Mouse (Mus musculus) ES-E14 (cell line): ENCODE measurements around the gene Cdca7l. TPM values are rescaled to one million over a fixed set of nuclear protein-coding genes. Genes with fewer than 3 reads are reported as not detected.

ENCODE experiments used
- DNase-seq: peaks from one replicate; pipeline ENCODE4 v3.0.0-alpha.2; 2013; ENCODE audit warnings: low read depth, low spot score
- H3K27ac ChIP-seq: 2 replicates; pipeline ENCODE4 v1.5.1; 2012; ENCODE audit warnings: low read depth, mild to moderate bottlenecking, low read length, moderate library complexity, mixed read lengths; ENCODE audit not compliant: poor library complexity, insufficient read depth, severe bottlenecking
- H3K36me3 ChIP-seq: 2 replicates; pipeline ENCODE4 v1.6.1; 2012; ENCODE audit warnings: mild to moderate bottlenecking, low read length, moderate library complexity, mixed read lengths; ENCODE audit not compliant: control insufficient read depth, poor library complexity, insufficient read depth, severe bottlenecking
- H3K4me1 ChIP-seq, 2 experiments: fragments of 150-350 bp in 1 of 2; sonication (generic) in 1 of 2; 2 replicates each; pipeline ENCODE4 v1.6.1; 2012; ENCODE audit warnings: low read length in 2 of 2, mild to moderate bottlenecking in 1 of 2, mixed read lengths in 1 of 2; ENCODE audit not compliant: control insufficient read depth in 2 of 2, insufficient read depth in 2 of 2, poor library complexity in 1 of 2
- H3K4me3 ChIP-seq, 2 experiments: fragments of 150-350 bp in 1 of 2; sonication (generic) in 1 of 2; 2 replicates each; pipeline ENCODE4 v1.5.1; 2012; ENCODE audit warnings: low read length in 2 of 2, low read depth in 1 of 2, mild to moderate bottlenecking in 1 of 2, mixed read lengths in 1 of 2; ENCODE audit not compliant: insufficient read depth in 1 of 2, poor library complexity in 1 of 2, severe bottlenecking in 1 of 2
- H3K9ac ChIP-seq: 2 replicates; pipeline ENCODE4 v1.6.1; 2012; ENCODE audit warnings: low read depth, mild to moderate bottlenecking, low read length, mixed read lengths; ENCODE audit not compliant: poor library complexity, insufficient read depth, severe bottlenecking
- H3K9me3 ChIP-seq: fragments of 150-350 bp; sonication (generic); 2 replicates; pipeline ENCODE4 v1.6.1; 2012; ENCODE audit warnings: low read depth, mild to moderate bottlenecking, low read length; ENCODE audit not compliant: control insufficient read depth, insufficient read depth
- CHD2 ChIP-seq: IDR thresholded peaks from 2 replicates; pipeline ENCODE4 v1.6.1; 2014; ENCODE audit warnings: mild to moderate bottlenecking, low read depth, low read length, inconsistent platforms
- HCFC1 ChIP-seq: IDR thresholded peaks from 2 replicates; pipeline ENCODE4 v1.6.1; 2012; ENCODE audit warnings: low read length, inconsistent platforms, borderline replicate concordance; ENCODE audit not compliant: insufficient read depth
- MAFK ChIP-seq: IDR thresholded peaks from 2 replicates; pipeline ENCODE4 v1.6.1; 2014; ENCODE audit warnings: mild to moderate bottlenecking, low read depth, low read length, inconsistent platforms; ENCODE audit not compliant: insufficient read depth
- ZC3H11A ChIP-seq: IDR thresholded peaks from 2 replicates; pipeline ENCODE4 v1.6.1; 2012; ENCODE audit warnings: low read depth, mild to moderate bottlenecking, inconsistent platforms, low read length, borderline replicate concordance
- ZNF384 ChIP-seq: IDR thresholded peaks from 2 replicates; pipeline ENCODE4 v1.6.1; 2012; ENCODE audit warnings: low read depth, low read length, inconsistent platforms
- in situ Hi-C, 2 experiments: fragments of 600-800 bp; cut with MboI; formaldehyde crosslinking; loops; one replicate each; pipeline ENCODE4 v1.15.1; 2025; ENCODE audit warnings: low sequenced_read_pairs in 2 of 2, inconsistent platforms in 1 of 2; ENCODE audit not compliant: unreplicated experiment in 2 of 2
- total RNA-seq: library from RNA; depleted of rRNA; stranded (reverse); fragments of 300-350 nt; gene quantifications from 2 replicates; pipeline ENCODE4 v1.2.3, GENCODE M21; 2012

Cdca7l gene
- total RNA-seq, 1 experiment = 20.5 TPM

DNA sequence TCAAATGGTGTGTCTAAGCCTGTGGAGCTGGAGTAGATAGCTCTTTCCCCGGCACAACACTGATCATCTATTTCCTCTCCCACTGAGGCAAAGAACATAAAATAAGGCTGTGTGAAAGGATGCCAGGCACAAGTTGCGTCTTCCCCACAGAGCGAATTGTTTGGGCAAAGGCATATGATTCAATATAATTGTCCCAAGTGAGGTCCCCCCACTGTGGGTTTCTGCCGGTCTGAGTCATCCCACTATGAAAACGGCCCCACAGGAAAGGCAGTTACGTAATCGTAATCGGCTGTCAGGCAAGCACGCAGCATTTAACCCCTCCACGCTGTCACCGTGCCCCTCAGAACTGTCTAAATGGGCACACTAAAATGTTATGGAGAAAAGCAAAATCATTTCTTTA, 6.0 kb downstream of the Cdca7l start:
- Histone ChIP-seq H3K27ac (no peak overlapping the region), H3K36me3 (no peaks in the 10 kb centered on the region), H3K4me1 (peaks cover 0 to 3% of the 10 kb centered on the region in 2 experiments; a peak in 1 of 4 replicates), H3K9me3 (no peaks in the 10 kb centered on the region), H3K9ac (no peak overlapping the region), H3K4me3 (no peak overlapping the region)
- TF ChIP-seq MAFK (no peak), HCFC1 (no peak), CHD2 (no peak), ZC3H11A (no peak), ZNF384 (no peak)
- in situ Hi-C loops = no loop called here
- DNase-seq = no peak

DNA sequence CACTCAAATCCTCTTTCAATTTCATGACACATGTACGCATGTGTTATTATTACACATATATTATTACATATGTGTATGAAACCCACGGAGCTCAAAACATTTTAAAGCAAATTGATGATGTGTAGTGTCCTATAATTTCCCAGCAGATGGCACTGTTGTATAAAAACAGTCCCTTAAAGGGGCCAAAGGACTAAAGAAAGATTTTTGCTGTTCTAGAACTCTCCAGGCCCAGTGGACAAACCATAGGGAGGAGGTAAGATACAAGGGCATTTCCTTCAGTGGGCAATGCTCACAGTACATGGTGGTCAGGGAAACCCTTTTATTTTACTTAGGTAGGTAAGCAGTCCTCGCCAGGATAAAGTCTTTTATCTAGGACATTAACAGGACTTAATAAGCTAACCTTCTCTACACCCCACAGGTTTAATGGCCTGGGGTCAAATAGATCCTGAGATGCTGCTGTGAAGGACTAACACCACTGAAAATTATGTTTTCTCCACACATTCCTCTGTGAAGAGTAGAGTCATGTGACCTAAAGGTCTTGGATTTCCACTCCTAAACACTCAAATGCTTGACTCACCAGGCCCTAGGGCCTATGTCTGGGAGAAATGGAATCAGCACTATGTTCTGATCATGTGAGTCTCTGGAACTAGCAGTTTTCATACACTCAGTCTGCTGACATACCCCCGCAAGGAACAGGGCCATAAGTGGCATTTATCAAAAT, 16.2 kb downstream of the Cdca7l start:
- H3K4me3 ChIP-seq = no peak overlapping the region
- in situ Hi-C loops = no loop called here
- no peaks in the 10 kb centered on the region for H3K9me3 ChIP-seq
- H3K36me3 ChIP-seq = no peaks in the 10 kb centered on the region
- H3K4me1 ChIP-seq = no peaks in the 10 kb centered on the region
- H3K27ac ChIP-seq = no peak overlapping the region
- peak; percentile 16 for DNase-seq
- H3K9ac ChIP-seq = no peak overlapping the region
- TF ChIP-seq HCFC1 = no peak
- TF ChIP-seq ZNF384 = no peak
- no peak for TF ChIP-seq MAFK
- no peak for TF ChIP-seq ZC3H11A
- no peak for TF ChIP-seq CHD2

DNA sequence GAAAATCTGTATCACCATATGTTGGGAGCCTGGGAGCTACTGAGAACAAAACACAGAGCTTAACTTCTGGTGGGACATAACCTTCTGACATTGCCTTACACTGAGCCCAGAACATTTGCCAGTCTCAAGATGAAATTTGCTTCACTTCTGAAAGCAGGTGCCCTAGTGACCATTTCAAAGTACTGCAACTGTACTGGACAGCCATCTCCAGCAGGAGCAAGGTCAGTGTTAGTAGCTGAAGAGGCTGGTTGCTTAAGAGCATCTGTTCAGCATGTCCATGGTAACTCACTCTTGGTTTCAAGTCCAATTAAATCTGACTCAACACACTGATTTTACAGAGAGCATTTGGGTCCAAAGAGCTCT, 16.8 kb downstream of the Cdca7l start:
- TF ChIP-seq CHD2 (no peak), HCFC1 (no peak), ZNF384 (no peak), ZC3H11A (no peak), MAFK (no peak)
- Histone ChIP-seq H3K4me3 (no peak overlapping the region), H3K27ac (no peak overlapping the region), H3K9me3 (no peaks in the 10 kb centered on the region), H3K9ac (no peak overlapping the region), H3K36me3 (no peaks in the 10 kb centered on the region), H3K4me1 (no peaks in the 10 kb centered on the region)
- DNase-seq = peak; percentile 17
- in situ Hi-C loops = no loop called here

DNA sequence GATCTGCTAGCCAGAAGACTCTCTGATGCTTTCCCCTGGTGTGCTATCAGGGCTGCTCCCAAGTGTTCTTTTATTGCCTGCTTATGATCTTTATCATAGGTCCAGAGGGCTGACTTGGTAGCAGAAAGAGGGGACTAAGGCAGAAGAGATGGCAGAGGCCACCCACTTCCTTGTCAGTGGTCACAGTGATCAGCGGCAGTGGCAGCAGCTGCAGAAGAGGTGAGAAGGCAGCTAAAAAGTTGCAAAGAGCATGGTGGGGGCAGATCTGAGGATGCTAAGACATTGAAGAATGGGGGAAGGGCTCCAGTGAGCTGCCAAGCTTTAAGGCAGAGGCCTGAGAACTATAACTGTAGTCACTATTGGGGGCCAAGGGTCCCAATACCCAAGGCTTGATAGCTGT, 17.3 kb downstream of the Cdca7l start:
- H3K4me1 ChIP-seq = no peaks in the 10 kb centered on the region
- H3K4me3 ChIP-seq = no peak overlapping the region
- H3K27ac ChIP-seq = no peak overlapping the region
- TF ChIP-seq ZNF384 = no peak
- TF ChIP-seq CHD2 = no peak
- TF ChIP-seq MAFK = no peak
- no peak for TF ChIP-seq HCFC1
- TF ChIP-seq ZC3H11A = no peak
- no peak for DNase-seq
- no peak overlapping the region for H3K9ac ChIP-seq
- in situ Hi-C loops = no loop called here
- H3K36me3 ChIP-seq = no peaks in the 10 kb centered on the region
- no peaks in the 10 kb centered on the region for H3K9me3 ChIP-seq

DNA sequence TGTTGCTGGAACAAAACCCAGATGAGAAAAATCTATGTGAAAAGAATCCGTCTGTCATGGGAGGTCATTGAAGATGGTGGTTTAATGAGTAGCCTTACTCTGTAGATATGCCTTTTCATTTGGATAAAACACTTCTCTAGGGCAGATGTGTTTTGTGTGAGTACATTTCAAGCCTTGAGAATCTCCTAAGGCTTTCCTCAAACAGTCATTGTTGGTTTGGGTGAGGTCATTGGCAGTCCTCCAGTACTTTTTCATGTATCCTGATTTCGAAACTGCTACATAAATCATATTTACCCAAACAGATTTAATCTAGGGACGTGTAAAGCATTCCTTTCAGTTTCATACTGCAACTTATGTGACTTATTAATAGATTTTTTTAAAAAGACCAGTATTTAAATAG, 24.3 kb downstream of the Cdca7l start:
- in situ Hi-C loops = no loop called here
- no peak overlapping the region for H3K9ac ChIP-seq
- DNase-seq = no peak
- H3K4me3 ChIP-seq = no peak overlapping the region
- TF ChIP-seq ZC3H11A (no peak), HCFC1 (no peak), CHD2 (no peak), ZNF384 (no peak), MAFK (no peak)
- H3K4me1 ChIP-seq = no peaks in the 10 kb centered on the region
- no peaks in the 10 kb centered on the region for H3K36me3 ChIP-seq
- H3K27ac ChIP-seq = no peak overlapping the region
- H3K9me3 ChIP-seq = no peaks in the 10 kb centered on the region
